Mouse (Mus musculus) Patski (cell line): ENCODE results near the gene Cntd1. TPM values are rescaled to one million over a fixed set of nuclear protein-coding genes. Genes with fewer than 3 reads are reported as not detected.
A peak's percentile ranks its signal among the peaks of the same experiment; 100 is the strongest.

Source experiments
- ATAC-seq: fragments of 100-300 bp; one replicate; pipeline ENCODE4 v1.8.0; 2021
- CTCF ChIA-PET: fragments of 350-600 bp; sonication (Branson Sonifier 250); formaldehyde crosslinking; loops from one replicate; lab custom pipeline; 2022; ENCODE audit warnings: inconsistent platforms; lab: Charles Lee
- POLR2A ChIA-PET: fragments of 350-600 bp; sonication (Branson Sonifier 250); formaldehyde crosslinking; loops from one replicate; lab custom pipeline; 2022; ENCODE audit warnings: antibody characterized with exemption, inconsistent platforms; lab: Charles Lee
- DNase-seq: peaks from one replicate; pipeline ENCODE4 v3.0.0-alpha.2; 2011; ENCODE audit warnings: low read depth, low spot score
- H3K27me3 ChIP-seq: fragments of 371-371 bp; one replicate; pipeline ENCODE4 v1.5.1; 2021
- CTCF ChIP-seq: fragments of 100-300 bp; IDR thresholded peaks from one replicate; pipeline ENCODE4 v1.5.1; 2021
- in situ Hi-C: fragments of 300-500 bp; cut with MboI; formaldehyde crosslinking; loops from 3 replicates; pipeline ENCODE4 v1.11.1; 2018; ENCODE audit warnings: low pct_unique_long_range_greater_than_20kb, mixed read lengths
- polyA plus RNA-seq: library from polyadenylated mRNA; unstranded; gene quantifications from one replicate; pipeline ENCODE4 v1.2.3, GENCODE M21; 2021

The Cntd1 gene
- polyA plus RNA-seq, 1 experiment from 2014 or later, result 1.0 TPM

DNA sequence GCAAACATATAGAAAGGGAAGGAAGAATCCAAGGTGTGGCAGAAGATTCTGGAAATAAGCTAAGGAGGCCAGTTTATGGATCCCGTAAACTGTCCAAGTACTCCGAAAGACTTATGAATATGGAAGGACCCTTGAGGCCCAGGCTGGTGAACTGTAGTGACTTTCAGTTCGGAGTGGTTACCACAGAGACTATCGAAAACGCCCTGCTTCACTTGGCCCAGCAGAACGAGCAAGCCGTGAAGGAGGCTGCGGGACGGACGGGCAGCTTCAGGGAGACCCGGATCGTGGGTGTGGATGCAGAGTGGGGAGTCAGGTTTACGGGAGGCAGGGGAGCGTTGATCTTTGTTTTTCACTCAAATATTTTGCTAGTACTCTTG, 369 bp downstream of the Cntd1 start:
- no peak for ATAC-seq
- ChIA-PET POLR2A (interaction anchor here (0.7 to 6.1 kb wide), 2 partner anchors 8 to 20 kb away, joined by 3 to 51 read pairs; partner anchors contain the start of gene Wnk4), CTCF (interaction anchor here (1.0 to 2.3 kb wide), 5 partner anchors 11 to 26 kb away, joined by 3 to 12 read pairs (median 7); partner anchors contain the start of genes Becn1 and Vps25)
- DNase-seq, result no peak
- in situ Hi-C loops, result no loop called here
- H3K27me3 ChIP-seq, result no peaks in the 10 kb centered on the region
- TF ChIP-seq CTCF, result no peak

DNA sequence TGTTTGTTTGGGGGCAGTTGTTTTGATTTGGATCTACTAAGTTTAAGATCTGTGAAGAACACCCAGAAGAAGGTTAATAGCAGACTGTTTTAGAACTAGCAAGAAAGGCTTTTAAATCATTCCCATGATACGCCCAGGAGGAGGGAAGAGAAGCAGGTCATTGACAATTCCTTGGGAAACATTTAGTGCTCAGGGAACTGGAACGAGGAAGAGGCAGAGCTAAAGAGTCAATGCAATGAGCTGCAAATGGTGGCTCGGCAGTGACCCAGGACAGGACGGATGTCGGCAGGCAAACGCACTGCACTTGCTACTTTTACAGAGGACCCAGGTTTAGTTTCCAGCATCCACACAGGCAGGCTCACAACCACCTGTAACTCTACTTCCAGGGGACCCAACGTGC, 2.0 kb downstream of the Cntd1 start:
- DNase-seq (no peak), ATAC-seq (no peak)
- TF ChIP-seq CTCF, result no peak
- no peaks in the 10 kb centered on the region for H3K27me3 ChIP-seq
- ChIA-PET POLR2A (no interaction called here), CTCF (interaction anchor here (1.4 kb wide), 1 partner anchor 29 kb away, joined by 3 read pairs; no protein-coding TSS in a partner anchor)
- in situ Hi-C loops, result no loop called here

DNA sequence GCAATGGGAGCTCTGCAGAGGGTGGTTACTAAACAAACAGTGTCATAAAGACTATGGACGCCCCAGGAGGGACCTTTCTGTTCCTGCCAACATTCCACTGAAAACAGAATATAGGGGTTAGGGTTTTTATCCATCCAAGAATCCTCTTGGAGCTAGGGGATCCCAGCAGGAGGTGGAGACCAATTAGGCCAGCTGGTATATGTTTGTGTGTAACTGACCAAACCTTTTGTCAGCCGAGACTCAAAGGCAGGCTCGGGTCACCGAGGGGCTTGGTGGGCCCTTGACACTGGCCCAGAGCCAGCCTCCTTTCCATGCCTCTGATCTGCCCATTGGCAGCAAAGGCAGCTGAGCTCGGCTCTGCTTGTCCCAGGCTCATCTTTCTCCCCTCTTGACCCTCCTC, 4.1 kb downstream of the Cntd1 start:
- no peak for TF ChIP-seq CTCF
- no peak for DNase-seq
- no peak for ATAC-seq
- in situ Hi-C loops, result no loop called here
- ChIA-PET POLR2A (interaction anchor here (0.6 to 1.2 kb wide), 2 partner anchors 11 to 22 kb away, joined by 3 read pairs; no protein-coding TSS in a partner anchor), CTCF (interaction anchor here (1.0 to 1.3 kb wide), 3 partner anchors 19 to 82 kb away, joined by 3 to 10 read pairs (median 3); partner anchors contain the start of gene Becn1)
- no peaks in the 10 kb centered on the region for H3K27me3 ChIP-seq

DNA sequence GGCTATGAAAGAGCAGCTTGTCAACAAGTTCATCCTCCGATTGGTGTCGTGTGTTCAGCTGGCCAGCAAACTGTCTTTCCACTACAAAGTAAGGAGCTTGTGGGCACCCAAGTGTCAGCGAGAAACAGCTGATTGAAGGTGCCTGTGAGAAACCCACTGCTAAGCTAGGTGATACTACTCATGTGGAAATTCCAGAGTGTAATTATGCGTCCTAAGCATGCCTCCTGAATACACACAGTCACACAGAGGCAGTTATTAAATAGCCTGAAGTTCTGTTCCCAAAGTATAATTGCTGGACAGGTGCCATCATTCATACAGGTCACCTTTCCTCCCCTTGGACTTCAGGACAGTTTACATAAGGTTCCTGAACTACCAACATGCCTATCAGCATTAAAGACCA, 5.0 kb downstream of the Cntd1 start:
- no peak for ATAC-seq
- in situ Hi-C loops, result no loop called here
- ChIA-PET POLR2A (interaction anchor here (0.6 kb wide), 1 partner anchor 12 kb away, joined by 3 read pairs; no protein-coding TSS in a partner anchor), CTCF (interaction anchor here (1.2 to 1.3 kb wide), 2 partner anchors 18 to 24 kb away, joined by 3 to 10 read pairs; partner anchors contain the start of gene Becn1)
- TF ChIP-seq CTCF, result no peak
- H3K27me3 ChIP-seq, result no peaks in the 10 kb centered on the region
- DNase-seq, result no peak

DNA sequence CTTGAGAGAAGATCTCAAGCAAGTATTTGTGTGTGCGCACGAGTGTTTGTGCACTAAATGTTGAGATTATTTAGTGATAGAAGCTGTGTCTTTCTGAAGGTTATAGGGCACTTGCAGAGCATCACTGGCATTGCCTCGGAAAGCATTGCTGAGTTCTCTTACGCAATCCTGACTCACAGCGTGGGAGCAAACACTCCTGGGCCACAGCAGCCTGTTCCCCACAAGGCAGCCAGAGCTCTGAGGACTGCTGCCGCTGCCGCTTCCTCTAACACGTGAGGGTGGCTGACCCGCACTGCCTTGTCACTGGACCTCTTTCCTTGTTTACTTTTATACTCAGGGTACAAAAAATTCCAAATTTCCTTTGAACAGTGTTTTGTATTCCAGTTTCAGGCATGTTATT, 8.5 kb downstream of the Cntd1 start:
- no peak for TF ChIP-seq CTCF
- in situ Hi-C loops, result no loop called here
- ChIA-PET POLR2A (interaction anchor here (1.2 kb wide), 1 partner anchor 9 kb away, joined by 3 read pairs; the partner anchor contains the start of genes Cntd1 and Coa3), CTCF (no interaction called here)
- no peak for ATAC-seq
- no peaks in the 10 kb centered on the region for H3K27me3 ChIP-seq
- DNase-seq, result peak; percentile 13

DNA sequence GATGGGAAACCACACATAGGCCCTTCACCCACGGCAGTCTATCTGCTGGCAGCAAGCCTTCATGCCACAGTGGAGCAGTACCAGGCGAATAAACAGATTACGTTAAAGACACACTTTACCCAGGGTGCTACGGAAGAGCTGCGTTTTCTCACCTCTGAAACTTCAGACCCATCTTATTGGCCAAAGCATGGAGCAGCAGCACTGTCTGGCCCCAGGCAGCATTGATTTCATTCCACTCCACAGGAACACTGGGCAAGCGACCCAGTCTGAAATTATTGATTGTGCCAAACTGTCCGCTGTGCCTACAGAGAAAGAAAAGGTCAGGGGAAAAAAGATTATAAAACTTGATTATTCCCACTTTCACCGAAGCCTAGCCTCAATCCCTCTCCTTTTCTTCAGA, 12.4 kb downstream of the Cntd1 start:
- DNase-seq (no peak), ATAC-seq (no peak)
- TF ChIP-seq CTCF, result no peak
- in situ Hi-C loops, result no loop called here
- H3K27me3 ChIP-seq, result no peaks in the 10 kb centered on the region
- POLR2A ChIA-PET, result no interaction called here
- CTCF ChIA-PET, result interaction anchor here (1.6 to 2.6 kb wide), 2 partner anchors 10 to 12 kb away, joined by 6 to 10 read pairs; partner anchors contain the start of genes Becn1, Cntd1 and Coa3

DNA sequence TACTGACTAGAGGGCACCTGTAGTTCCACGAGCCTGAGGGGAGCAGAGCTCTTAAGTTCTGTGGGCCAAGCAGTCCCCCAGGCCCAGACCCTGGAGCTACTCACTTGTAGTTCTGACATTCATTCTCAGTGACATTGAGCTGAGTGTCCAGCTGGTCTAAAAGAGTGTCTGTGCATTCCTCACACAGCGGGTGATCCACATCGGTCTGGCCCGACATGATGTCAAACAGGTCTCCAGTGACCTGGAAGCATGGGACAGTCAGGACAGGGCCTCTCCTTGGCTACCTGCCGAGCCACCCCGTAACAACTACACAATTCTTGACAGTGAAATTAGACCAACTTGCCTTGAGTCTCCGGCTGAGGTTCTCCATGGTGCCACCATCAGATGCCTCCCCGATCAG, 16.4 kb downstream of the Cntd1 start:
- DNase-seq (no peak), ATAC-seq (no peak)
- TF ChIP-seq CTCF, result no peak
- ChIA-PET CTCF (interaction anchor here (1.0 kb wide), 1 partner anchor 16 kb away, joined by 3 read pairs; the partner anchor contains the start of genes Cntd1 and Coa3), POLR2A (interaction anchor here (1.5 kb wide), 1 partner anchor 10 kb away, joined by 3 read pairs; no protein-coding TSS in a partner anchor)
- H3K27me3 ChIP-seq, result no peaks in the 10 kb centered on the region
- in situ Hi-C loops, result no loop called here

DNA sequence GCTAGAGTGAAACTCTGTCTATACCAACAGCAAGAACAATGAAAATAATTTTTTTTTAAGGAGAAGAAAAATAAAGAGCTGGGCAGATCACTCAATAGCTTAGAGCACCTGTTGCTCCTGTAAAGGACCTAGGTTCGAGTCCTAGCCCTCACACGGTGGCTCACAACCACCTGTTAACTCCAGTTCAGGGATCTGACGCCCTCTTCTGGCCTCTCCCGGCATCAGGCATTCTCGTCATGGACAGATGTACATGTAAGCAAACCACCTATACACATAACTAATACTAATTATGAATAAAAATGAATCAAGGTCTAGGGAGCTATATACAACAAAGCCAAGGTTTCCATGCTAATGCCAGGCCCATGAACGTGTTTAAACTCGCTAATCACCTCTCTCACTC, 22.1 kb downstream of the Cntd1 start:
- in situ Hi-C loops, result loop anchor here (5.0 kb wide), 2 partner anchors 49 to 84 kb away; partner anchors contain the start of gene Vps25
- no peak for DNase-seq
- ChIA-PET POLR2A (interaction anchor here (0.9 to 2.4 kb wide), 4 partner anchors 40 to 97 kb away, joined by 3 to 17 read pairs (median 6); partner anchors contain the start of genes Vps25 and Wnk4), CTCF (interaction anchor here (1.4 to 3.4 kb wide), 9 partner anchors 10 to 124 kb away, joined by 3 to 33 read pairs (median 10); partner anchors contain the start of genes Cntd1, Coa3, Vps25 and Wnk4)
- no peak for ATAC-seq
- peaks cover 6% of the 10 kb centered on the region for H3K27me3 ChIP-seq
- TF ChIP-seq CTCF, result peak; percentile 71

DNA sequence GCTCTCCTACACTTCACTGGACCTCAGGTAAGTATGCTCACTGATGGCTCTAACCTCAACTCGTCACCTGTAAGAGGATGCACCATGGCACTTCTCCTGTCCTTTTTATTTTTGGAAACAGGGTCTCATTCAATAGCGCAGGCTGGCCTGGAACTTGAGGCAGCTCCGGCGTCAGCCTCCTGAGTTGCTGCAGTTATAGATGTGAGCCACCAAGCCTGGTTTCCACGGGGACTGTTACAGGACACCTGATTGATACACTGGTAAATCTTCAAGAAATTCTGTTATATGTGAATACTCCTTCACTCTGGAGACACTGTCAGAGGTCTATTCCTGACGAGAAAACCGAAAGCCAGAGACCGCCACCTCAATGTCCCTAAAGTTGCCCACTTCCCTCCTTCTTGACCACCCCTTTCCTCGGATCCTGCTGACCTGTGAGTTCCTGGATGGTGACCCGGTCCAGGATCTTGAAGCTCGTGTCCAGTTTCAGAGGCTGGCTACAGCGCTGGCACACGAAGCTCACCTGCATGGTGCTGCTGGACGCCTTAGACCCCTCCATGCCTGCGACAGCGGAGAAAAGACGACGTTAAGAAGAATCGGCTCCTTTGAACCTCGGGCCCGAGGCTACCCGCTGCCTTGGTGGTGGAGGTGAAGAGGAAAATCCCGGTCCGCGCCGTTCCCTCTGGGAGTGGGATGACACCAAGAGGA, 22.6 kb downstream of the Cntd1 start:
- TF ChIP-seq CTCF, result no peak
- H3K27me3 ChIP-seq, result peaks cover 12% of the 10 kb centered on the region
- ATAC-seq, result peak; percentile 35
- in situ Hi-C loops, result loop anchor here (5.0 kb wide), 2 partner anchors 49 to 84 kb away; partner anchors contain the start of gene Vps25
- DNase-seq, result no peak
- ChIA-PET CTCF (interaction anchor here (0.9 to 3.4 kb wide), 18 partner anchors 9 to 124 kb away, joined by 3 to 33 read pairs (median 6); partner anchors contain the start of genes Cntd1, Coa3, Vps25 and Wnk4), POLR2A (interaction anchor here (0.9 to 2.4 kb wide), 5 partner anchors 41 to 98 kb away, joined by 3 to 17 read pairs (median 3); partner anchors contain the start of genes Vps25 and Wnk4)
